Mouse (Mus musculus): ENCODE results near the gene Gm6309. TPM values are rescaled to one million over a fixed set of nuclear protein-coding genes. Genes with fewer than 3 reads are reported as not detected.
"Not testable (repeated sequence)": the region's sequence is repeated elsewhere in the genome, so short reads cannot be mapped to it uniquely, and the experiment has no call there.

Gm6309 gene
- total RNA-seq (2014; rRNA removed), result not detected in 2 replicates
- polyA plus RNA-seq (2015; fragmentation: Nextera tagmentation; extraction: Ambion mirVana), result not detected in 2 replicates

GRCm38 (mm10) chr5:146170621-146171020 lies at the start of gene Gm6309:
Gene Gm6309 (minus strand): TSS chr5:146170721.
- not testable (repeated sequence) for ATAC-seq; H3K36me3 ChIP-seq (ENCODE audit: insufficient read depth)

GRCm38 (mm10) chr5:146205537-146205936 lies 35.0 kb upstream of the Gm6309 start:
- H3K4me3 ChIP-seq (ENCODE audit: low read depth, low read length), result no peak overlapping the region
- no peak for DNase-seq
- H3K9ac ChIP-seq, result no peak overlapping the region
- TF ChIP-seq CTCF (IDR thresholded peaks at IDR 0.05; ENCODE audit: low read depth), result no peak
- 96% methylated on average over 5 of the region's 5 CpGs for WGBS
- H3K4me2 ChIP-seq (ENCODE audit: low read depth), result no peak overlapping the region
- no peak for ATAC-seq
- no peaks in the 10 kb centered on the region for H3K4me1 ChIP-seq (ENCODE audit: insufficient read depth)
- H3K9me3 ChIP-seq (ENCODE audit: low read length), result no peaks in the 10 kb centered on the region
- H3K27ac ChIP-seq (ENCODE audit: low read depth, low read length), result no peak overlapping the region
- H3K36me3 ChIP-seq (ENCODE audit: insufficient read depth), result peaks cover 73% of the 10 kb centered on the region
- H3K27me3 ChIP-seq (ENCODE audit: insufficient read depth, low read length), result no peaks in the 10 kb centered on the region

More at GRCm38 (mm10) chr5:146170621-146171020, at the start of gene Gm6309:
- not testable (repeated sequence) for H3K4me2 ChIP-seq (ENCODE audit: low read depth); H3K9me3 ChIP-seq (ENCODE audit: low read length); H3K27me3 ChIP-seq (ENCODE audit: insufficient read depth, low read length); H3K4me1 ChIP-seq (ENCODE audit: insufficient read depth); H3K27ac ChIP-seq (ENCODE audit: low read depth, low read length); H3K9ac ChIP-seq; DNase-seq; H3K4me3 ChIP-seq (ENCODE audit: low read depth, low read length)
- 74% methylated on average over 2 of the region's 2 CpGs for WGBS

GRCm38 (mm10) chr5:146203921-146204320 lies 33.4 kb upstream of the Gm6309 start:
- no peaks in the 10 kb centered on the region for H3K4me1 ChIP-seq (ENCODE audit: insufficient read depth)
- ATAC-seq (no peak), DNase-seq (no peak)
- peaks cover 62% of the 10 kb centered on the region for H3K36me3 ChIP-seq (ENCODE audit: insufficient read depth)
- H3K27ac ChIP-seq (ENCODE audit: low read depth, low read length), result no peak overlapping the region
- no peak overlapping the region for H3K4me2 ChIP-seq (ENCODE audit: low read depth)
- H3K9me3 ChIP-seq (ENCODE audit: low read length), result no peaks in the 10 kb centered on the region
- no peak overlapping the region for H3K4me3 ChIP-seq (ENCODE audit: low read depth, low read length)
- WGBS, result 89% methylated on average over 2 of the region's 2 CpGs
- no peak overlapping the region for H3K9ac ChIP-seq
- H3K27me3 ChIP-seq (ENCODE audit: insufficient read depth, low read length), result no peaks in the 10 kb centered on the region
- no peak for TF ChIP-seq CTCF (IDR thresholded peaks at IDR 0.05; ENCODE audit: low read depth)

- Histone ChIP-seq H3K4me2 (ENCODE audit: low read depth) (no peak overlapping the region), H3K36me3 (ENCODE audit: insufficient read depth) (peaks cover 36% of the 10 kb centered on the region), H3K4me3 (ENCODE audit: low read depth, low read length) (no peak overlapping the region), H3K4me1 (ENCODE audit: insufficient read depth) (no peaks in the 10 kb centered on the region), H3K9ac (no peak overlapping the region), H3K9me3 (ENCODE audit: low read length) (no peaks in the 10 kb centered on the region), H3K27ac (ENCODE audit: low read depth, low read length) (no peak overlapping the region), H3K27me3 (ENCODE audit: insufficient read depth, low read length) (no peaks in the 10 kb centered on the region)
- DNase-seq, result no peak
- 99% methylated on average over 6 of the region's 6 CpGs for WGBS
- ATAC-seq, result no peak
- 0 out of 2 replicates have a peak, but pooled peaks have one; percentile 2 for TF ChIP-seq CTCF (IDR thresholded peaks at IDR 0.05; ENCODE audit: low read depth)
These were observed 30.1 kb upstream of the Gm6309 start for GRCm38 (mm10) chr5:146200580-146200979.

GRCm38 (mm10) chr5:146199540-146199939 lies 29.0 kb upstream of the Gm6309 start:
- Histone ChIP-seq H3K9ac (no peak overlapping the region), H3K9me3 (ENCODE audit: low read length) (no peaks in the 10 kb centered on the region), H3K27ac (ENCODE audit: low read depth, low read length) (no peak overlapping the region), H3K4me1 (ENCODE audit: insufficient read depth) (no peaks in the 10 kb centered on the region), H3K4me3 (ENCODE audit: low read depth, low read length) (no peak overlapping the region), H3K4me2 (ENCODE audit: low read depth) (no peak overlapping the region), H3K27me3 (ENCODE audit: insufficient read depth, low read length) (no peaks in the 10 kb centered on the region), H3K36me3 (ENCODE audit: insufficient read depth) (peaks cover 26% of the 10 kb centered on the region)
- no peak for TF ChIP-seq CTCF (IDR thresholded peaks at IDR 0.05; ENCODE audit: low read depth)
- no peak for ATAC-seq
- DNase-seq, result no peak
- WGBS, result 78% methylated on average over 2 of the region's 2 CpGs

GRCm38 (mm10) chr5:146199073-146199472 lies 28.6 kb upstream of the Gm6309 start:
- H3K36me3 ChIP-seq (ENCODE audit: insufficient read depth), result peaks cover 22% of the 10 kb centered on the region
- H3K4me3 ChIP-seq (ENCODE audit: low read depth, low read length), result no peak overlapping the region
- TF ChIP-seq CTCF (IDR thresholded peaks at IDR 0.05; ENCODE audit: low read depth), result no peak
- DNase-seq, result no peak
- H3K4me1 ChIP-seq (ENCODE audit: insufficient read depth), result no peaks in the 10 kb centered on the region
- no peak for ATAC-seq
- H3K4me2 ChIP-seq (ENCODE audit: low read depth), result no peak overlapping the region
- H3K27ac ChIP-seq (ENCODE audit: low read depth, low read length), result no peak overlapping the region
- H3K9ac ChIP-seq, result no peak overlapping the region
- H3K27me3 ChIP-seq (ENCODE audit: insufficient read depth, low read length), result no peaks in the 10 kb centered on the region
- H3K9me3 ChIP-seq (ENCODE audit: low read length), result no peaks in the 10 kb centered on the region

- ATAC-seq, result no peak
- Histone ChIP-seq H3K9me3 (ENCODE audit: low read length) (no peaks in the 10 kb centered on the region), H3K27me3 (ENCODE audit: insufficient read depth, low read length) (no peaks in the 10 kb centered on the region), H3K9ac (no peak overlapping the region), H3K36me3 (ENCODE audit: insufficient read depth) (0 out of 2 replicates have a peak, but pooled peaks cover 4% of the 10 kb centered on the region), H3K4me1 (ENCODE audit: insufficient read depth) (no peaks in the 10 kb centered on the region), H3K4me3 (ENCODE audit: low read depth, low read length) (no peak overlapping the region), H3K27ac (ENCODE audit: low read depth, low read length) (no peak overlapping the region), H3K4me2 (ENCODE audit: low read depth) (no peak overlapping the region)
- 82% methylated on average over 8 of the region's 8 CpGs for WGBS
- TF ChIP-seq CTCF (IDR thresholded peaks at IDR 0.05; ENCODE audit: low read depth), result no peak
- no peak for DNase-seq
These were observed 22.8 kb upstream of the Gm6309 start for GRCm38 (mm10) chr5:146193360-146193759.

Measured in forebrain, postnatal 0 days (tissue).